21 mouse cellular contexts compared by ENCODE assay signal in the genomic region with DNA sequence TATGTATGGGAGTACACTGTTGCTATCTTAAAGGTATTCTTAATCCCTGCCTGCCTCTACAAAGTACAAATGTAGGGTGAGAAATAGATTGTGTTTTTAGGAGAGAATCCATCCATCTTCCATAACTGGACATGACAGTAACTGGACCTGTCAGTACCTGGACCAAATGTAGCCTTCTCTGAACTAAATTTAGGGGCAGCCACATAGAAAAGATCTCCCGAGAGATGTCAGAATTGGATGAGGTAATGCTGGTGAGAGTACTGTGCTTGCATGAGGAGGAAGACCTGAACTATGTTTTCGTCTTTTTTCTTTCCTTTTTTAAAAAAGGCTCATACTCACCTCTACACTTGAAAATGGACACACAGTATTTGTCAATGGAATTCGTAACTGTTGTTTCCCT. TPM values are rescaled to one million over a fixed set of nuclear protein-coding genes. Genes with fewer than 3 reads are reported as not detected.
"Had no signal": no experiment of that assay in that cellular context is flagged by ENCODE, and none has a peak within 500 bp of the region (broad histone marks: within the 10 kb centered on the region; RNA-seq: fewer than 3 reads in every experiment).

No protein-coding gene starts in this region.

- DNase-seq: lung, adult 2 months; lung, postnatal 14 days; lung, postnatal 36 days; midbrain, embryonic 14.5 days; retina, postnatal 1 day; right cerebral cortex, adult 18-20 months; right cerebral cortex, postnatal 25 days; right cerebral cortex, postnatal 4 days; spleen, adult 18-20 months; thymus, adult 18-20 months; thymus, postnatal 14 days; thymus, postnatal 36 days had no signal

- ATAC-seq: lung, postnatal 0 days; midbrain, embryonic 16.5 days had no signal

- H3K4me3 ChIP-seq: lung, embryonic 15.5 days; megakaryocyte, embryonic 14.5 days; myocyte; neural tube, embryonic 13.5 days; neural tube, embryonic 15.5 days had no signal

- H3K9ac ChIP-seq: lung, embryonic 15.5 days; neural tube, embryonic 13.5 days; neural tube, embryonic 15.5 days had no signal

- H3K27me3 ChIP-seq: neural tube, embryonic 15.5 days had no signal

- H3K4me2 ChIP-seq: lung, embryonic 15.5 days; midbrain, embryonic 11.5 days; neural tube, embryonic 13.5 days; neural tube, embryonic 15.5 days had no signal

- H3K27ac ChIP-seq: lung, embryonic 15.5 days; macrophage; neural tube, embryonic 13.5 days; neural tube, embryonic 15.5 days had no signal

- H3K36me3 ChIP-seq: lung, embryonic 15.5 days; neural tube, embryonic 13.5 days; neural tube, embryonic 15.5 days had no signal

- H3K9me3 ChIP-seq: lung, embryonic 15.5 days; neural tube, embryonic 13.5 days; neural tube, embryonic 15.5 days had no signal

- H3K4me1 ChIP-seq: lung, embryonic 15.5 days; megakaryocyte, embryonic 14.5 days had no signal

RNA-seq across cellular contexts. Expression of a gene that starts 6.0 kb away (rescaled TPM):
- polyA plus RNA-seq: macrophage, myocyte had no signal
